Mouse (Mus musculus) ES-Bruce4 (cell line): ENCODE data around the gene Yjefn3.

ENCODE experiments used
- CTCF ChIP-seq: IDR thresholded peaks from one replicate; pipeline ENCODE4 v1.8.1; 2011; ENCODE audit warnings: low read depth, low read length
- POLR2A ChIP-seq: IDR thresholded peaks from one replicate; pipeline ENCODE4 v1.8.1; 2011; ENCODE audit warnings: low read length; ENCODE audit not compliant: insufficient read depth

DNA sequence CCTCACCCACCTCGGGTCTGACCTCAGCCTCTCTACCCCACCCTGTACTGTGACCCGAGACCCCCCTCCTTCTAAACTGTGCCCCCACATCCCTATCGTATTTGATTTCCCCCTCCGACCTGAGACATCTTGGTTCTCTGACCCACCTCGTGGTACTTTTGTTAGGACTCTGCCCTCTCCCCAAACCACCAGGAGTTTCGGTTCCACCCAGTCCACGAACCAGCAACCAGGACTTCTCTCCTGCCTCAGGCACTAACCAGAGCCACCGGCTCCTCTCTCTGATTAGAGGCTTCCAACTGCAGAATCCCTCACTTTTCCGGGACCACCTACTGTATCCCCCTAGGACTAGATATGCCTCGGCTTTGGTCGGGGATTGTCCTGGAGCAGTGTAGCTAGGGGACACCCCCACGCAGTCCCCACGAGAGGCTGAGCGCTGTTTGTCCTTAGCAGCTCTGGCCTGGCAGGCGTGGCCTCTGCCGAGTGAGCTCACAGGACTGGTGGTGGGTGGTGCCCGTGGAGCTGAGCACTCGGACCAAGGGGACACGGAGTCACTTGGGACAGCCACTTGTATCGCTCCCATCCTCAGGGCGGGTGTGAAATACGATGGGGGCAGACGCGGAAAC, 14.2 kb downstream of the Yjefn3 start:
- no peak for TF ChIP-seq CTCF
- TF ChIP-seq POLR2A, result no peak
